Comparison of ENCODE assay signal across 14 mouse cellular contexts in the genomic region with DNA sequence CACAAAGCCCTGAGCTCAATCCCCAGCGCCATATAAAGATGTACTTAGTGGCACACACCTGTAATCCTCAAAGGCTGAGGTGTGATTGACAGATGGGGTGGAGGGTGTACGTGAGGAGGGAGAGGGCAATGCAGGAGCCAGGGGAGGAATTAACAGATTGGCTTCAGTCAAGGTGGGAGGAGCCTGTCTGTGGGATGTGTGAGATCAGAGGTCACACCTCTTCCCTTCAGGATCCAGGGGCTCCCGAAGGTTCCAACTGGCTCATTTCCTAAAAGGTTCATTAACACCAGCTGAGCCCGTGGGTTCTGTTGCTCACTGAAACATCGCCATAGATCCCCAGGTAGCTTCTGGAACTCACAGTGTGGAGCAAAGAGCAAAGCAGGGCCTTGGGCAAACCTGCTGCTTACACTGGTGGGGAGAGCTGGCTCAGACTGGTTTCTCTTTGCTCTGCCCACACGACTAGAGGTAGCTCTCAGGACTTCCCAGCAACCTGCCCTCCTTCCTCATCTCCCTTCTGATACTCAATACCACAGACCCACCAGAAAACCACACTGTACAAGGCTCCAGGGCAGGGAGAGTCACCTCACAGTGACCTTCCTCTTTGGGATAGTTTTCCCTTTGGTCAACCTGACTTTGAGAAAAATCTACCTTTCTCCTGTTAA. TPM values are rescaled to one million over a fixed set of nuclear protein-coding genes. Genes with fewer than 3 reads are reported as not detected.
DNase-seq lines count a peak whose midpoint lies in the region; ATAC-seq and TF ChIP-seq lines count a peak whose summit lies in the region.
"Had no signal": no experiment of that assay in that cellular context is flagged by ENCODE, and none has a peak within 500 bp of the region (broad histone marks: within the 10 kb centered on the region; RNA-seq: fewer than 3 reads in every experiment).

No protein-coding gene starts in this region.

- no peak; the same call in 1 of the 2 replicates for ATAC-seq in kidney, embryonic 14.5 days (ENCODE audit: low FRiP score, low TSS enrichment)
- ATAC-seq in kidney, embryonic 15.5 days (replicated peaks; ENCODE audit: low FRiP score), result peak; percentile 46; the same call in 1 of the 2 replicates
- ATAC-seq in neutrophil, adult 5-6 weeks (ENCODE audit: extremely low read depth, insufficient number of reproducible peaks, low FRiP score, poor library complexity, severe bottlenecking), result peak; percentile 48
- ATAC-seq: Patski had no signal

- no peak overlapping the region for H3K4me3 ChIP-seq in kidney, embryonic 14.5 days (ENCODE audit: low read length)
- H3K4me3 ChIP-seq in brown adipose tissue, adult 24 weeks (ENCODE audit: insufficient read depth, low read depth, low read length), result no peak overlapping the region
- no peak overlapping the region for H3K4me3 ChIP-seq in kidney, embryonic 15.5 days (replicated peaks)
- H3K4me3 ChIP-seq in cerebellum, adult 2 months (replicated peaks; ENCODE audit: insufficient read depth, low read depth, low read length), result no peak overlapping the region
- H3K4me3 ChIP-seq: layer of hippocampus, adult 2 months had no signal

- 0 out of 2 replicates have a peak, but pooled peaks cover 6% of the 10 kb centered on the region for H3K4me1 ChIP-seq in kidney, embryonic 14.5 days (ENCODE audit: control insufficient read depth, insufficient read depth, low read length)
- peaks cover 19% of the 10 kb centered on the region for H3K4me1 ChIP-seq in brown adipose tissue, adult 24 weeks (ENCODE audit: control insufficient read depth, insufficient read depth, insufficient read length, low read length)
- peaks cover 20% of the 10 kb centered on the region; the same call in 1 of the 2 replicates for H3K4me1 ChIP-seq in kidney, embryonic 15.5 days
- no peaks in the 10 kb centered on the region for H3K4me1 ChIP-seq in cerebellum, adult 2 months (ENCODE audit: control insufficient read depth, insufficient read depth, low read length)

- H3K27ac ChIP-seq in kidney, embryonic 14.5 days (ENCODE audit: low read depth, low read length), result no peak overlapping the region
- peak overlapping the region; percentile 69 for H3K27ac ChIP-seq in brown adipose tissue, adult 24 weeks (replicated peaks; ENCODE audit: low read depth, low read length)
- peak overlapping the region; percentile 11; the same call in 1 of the 2 replicates for H3K27ac ChIP-seq in kidney, embryonic 15.5 days
- H3K27ac ChIP-seq in cerebellum, adult 2 months (ENCODE audit: insufficient read depth, low read length), result no peak overlapping the region
- H3K27ac ChIP-seq: layer of hippocampus, adult 2 months had no signal

- H3K9ac ChIP-seq in kidney, embryonic 14.5 days (ENCODE audit: low read depth, low read length), result no peak overlapping the region
- no peak overlapping the region for H3K9ac ChIP-seq in kidney, embryonic 15.5 days

- DNase-seq in kidney, adult 11 months, result peak; percentile 67
- no peak for DNase-seq in retina, postnatal 1 day
- no peak for DNase-seq in cerebellum, adult 2 months
- no peak for DNase-seq in embryo, embryonic 11 days
- DNase-seq: adrenal gland, postnatal 14 days; cerebellum, postnatal 14 days; lung, postnatal 36 days; spleen, adult 18-20 months had no signal

- no peaks in the 10 kb centered on the region; the same call in 1 of the 2 replicates for H3K9me3 ChIP-seq in kidney, embryonic 14.5 days (ENCODE audit: control insufficient read depth, low read length)
- no peaks in the 10 kb centered on the region for H3K9me3 ChIP-seq in kidney, embryonic 15.5 days (replicated peaks)

- TF ChIP-seq POLR2A in cerebellum, adult 2 months (IDR thresholded peaks at IDR 0.05; ENCODE audit: borderline replicate concordance, insufficient read depth, low read length), result no peak

- WGBS in kidney, embryonic 14.5 days, result 17% methylated on average over 6 of the region's 6 CpGs
- 23% methylated on average over 6 of the region's 6 CpGs for WGBS in kidney, embryonic 15.5 days
- WGBS in cerebellum, adult 2 months, result 20% methylated on average over 6 of the region's 6 CpGs

- TF ChIP-seq CTCF in cerebellum, adult 2 months (IDR thresholded peaks at IDR 0.05; ENCODE audit: borderline replicate concordance, insufficient read depth, low read depth, low read length), result no peak

- H3K27me3 ChIP-seq in kidney, embryonic 14.5 days (ENCODE audit: control insufficient read depth, insufficient read depth, low read length), result no peaks in the 10 kb centered on the region; the same call in 1 of the 2 replicates
- H3K27me3 ChIP-seq in kidney, embryonic 15.5 days, result no peaks in the 10 kb centered on the region
- no peaks in the 10 kb centered on the region for H3K27me3 ChIP-seq in cerebellum, adult 2 months (ENCODE audit: control insufficient read depth, insufficient read depth, low read length)
- H3K27me3 ChIP-seq: Patski had no signal

- H3K4me2 ChIP-seq in kidney, embryonic 14.5 days (replicated peaks; ENCODE audit: low read depth, low read length), result no peak overlapping the region
- no peak overlapping the region for H3K4me2 ChIP-seq in kidney, embryonic 15.5 days

- no peaks in the 10 kb centered on the region for H3K36me3 ChIP-seq in kidney, embryonic 14.5 days (ENCODE audit: control insufficient read depth, insufficient read depth, low read length)
- no peaks in the 10 kb centered on the region for H3K36me3 ChIP-seq in kidney, embryonic 15.5 days

RNA-seq across cellular contexts. Expression of a gene that starts 33.2 kb away (rescaled TPM):
- polyA plus RNA-seq in kidney, embryonic 14.5 days (2014; fragmentation: Nextera tagmentation; extraction: Ambion mirVana), result 27.6 and 45.6 TPM in 2 replicates
- polyA plus RNA-seq in brown adipose tissue, adult 24 weeks (2012; ENCODE audit: insufficient read depth, insufficient read length, missing spikeins), result 36.3 and 37.5 TPM in 2 replicates
- polyA plus RNA-seq in kidney, embryonic 15.5 days (2015; fragmentation: Nextera tagmentation; extraction: Ambion mirVana), result 60.6 and 64.7 TPM in 2 replicates
- total RNA-seq in neutrophil, adult 5-6 weeks (2017), result 24.1 and 25.5 TPM in 2 replicates
- polyA plus RNA-seq in cerebellum, adult 2 months (2012; rRNA removed), result 0.49 and 1.7 TPM in 2 replicates

Comparison
In these comparisons a context has a peak if more than half of its experiments do, and no peak if none do; other contexts are left out.
1. H3K27ac ChIP-seq: peak in brown adipose tissue, adult 24 weeks (single experiment) and kidney, embryonic 15.5 days (single experiment); none in kidney, embryonic 14.5 days (single experiment) and cerebellum, adult 2 months (single experiment).
2. RNA of a gene that starts 33.2 kb away (polyA plus RNA-seq): 60.6 to 64.7 TPM in kidney, embryonic 15.5 days, 27.6 to 45.6 TPM in kidney, embryonic 14.5 days and 36.3 to 37.5 TPM in brown adipose tissue, adult 24 weeks; 0.49 to 1.7 TPM in cerebellum, adult 2 months; every median in the first group is over 10 times any median in the second.